Mouse (Mus musculus) liver, postnatal 0 days (tissue): Measurements from ENCODE around the gene Mmp13.

Experiments
- CTCF ChIP-seq: sonication (generic); IDR thresholded peaks from 2 replicates; pipeline ENCODE4 v1.5.1; 2016; ENCODE audit warnings: antibody characterized with exemption, low read depth
- EP300 ChIP-seq: IDR thresholded peaks from 2 replicates; pipeline ENCODE4 v1.6.1; 2016; ENCODE audit warnings: antibody characterized with exemption, low read depth, mild to moderate bottlenecking

DNA sequence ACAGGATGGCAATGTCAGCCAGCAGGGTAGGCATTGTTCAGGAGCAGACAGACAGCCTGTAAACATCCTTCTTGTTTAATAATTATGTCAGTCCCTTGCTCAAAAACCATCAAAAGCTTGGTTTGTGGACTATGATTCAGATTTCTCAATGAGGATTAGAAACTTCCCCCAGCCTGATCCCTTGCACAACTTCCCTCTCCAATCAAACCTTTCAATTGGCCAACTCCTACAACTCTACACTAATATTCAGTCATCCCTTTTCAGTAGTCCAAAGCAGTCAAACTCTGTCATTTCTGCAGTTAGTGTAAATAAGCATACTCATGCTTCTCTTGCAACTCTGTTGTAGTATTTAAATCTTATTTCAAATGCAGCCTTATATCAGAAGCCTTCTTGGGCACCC is 59.5 kb downstream of the Mmp13 start:
- TF ChIP-seq EP300 (no peak), CTCF (no peak)
